Mouse (Mus musculus) layer of hippocampus, adult 2 months (tissue): ENCODE results near the gene Anks1b. TPM values are rescaled to one million over a fixed set of nuclear protein-coding genes. Genes with fewer than 3 reads are reported as not detected.
A peak's percentile ranks its signal among the peaks of the same experiment; 100 is the strongest.

Experiments
- DNase-seq, 2 experiments: peaks; one replicate each; pipeline ENCODE4 v3.0.0; 2022; ENCODE audit warnings: low spot score in 2 of 2
- H3K27ac ChIP-seq: fragments of 200-600 bp; 2 replicates; pipeline ENCODE4 v1.8.1; 2022
- H3K4me3 ChIP-seq: fragments of 200-600 bp; 2 replicates; pipeline ENCODE4 v1.8.1; 2022; ENCODE audit warnings: mild to moderate bottlenecking
- CTCF ChIP-seq: fragments of 200-600 bp; conservative IDR thresholded peaks from 2 replicates; pipeline ENCODE4 v1.8.1; 2022; ENCODE audit warnings: antibody characterized with exemption, mild to moderate bottlenecking, moderate library complexity
- total RNA-seq, 2 experiments: library from RNA; stranded (reverse); gene quantifications; 2 replicates each; pipeline ENCODE4 v1.2.3; 2021

Gene Anks1b
- total RNA-seq, 2 experiments from 2014 or later = 540 to 541 TPM

GRCm38 (mm10) chr10:90494981-90495516 lies 621.7 kb downstream of the Anks1b start:
- H3K4me3 ChIP-seq = no peak overlapping the region
- TF ChIP-seq CTCF = peak; percentile 46
- peak overlapping the region; percentile 84 for H3K27ac ChIP-seq
- DNase-seq = peak; percentile 55 to 71

- no peak for TF ChIP-seq CTCF
- DNase-seq = no peak
- Histone ChIP-seq H3K4me3 (no peak overlapping the region), H3K27ac (no peak overlapping the region)
Observed at GRCm38 (mm10) chr10:90507561-90507960, 634.3 kb downstream of the Anks1b start.

- no peak for DNase-seq
- no peak for TF ChIP-seq CTCF
- Histone ChIP-seq H3K4me3 (no peak overlapping the region), H3K27ac (no peak overlapping the region)
Observed at GRCm38 (mm10) chr10:90512801-90513200, 639.5 kb downstream of the Anks1b start.

GRCm38 (mm10) chr10:90531813-90532212 lies 658.5 kb downstream of the Anks1b start:
- no peak overlapping the region for H3K27ac ChIP-seq

GRCm38 (mm10) chr10:90535370-90535769 lies 662.1 kb downstream of the Anks1b start:
- H3K4me3 ChIP-seq = no peak overlapping the region
- no peak for DNase-seq
- H3K27ac ChIP-seq = no peak overlapping the region
- TF ChIP-seq CTCF = no peak

More at GRCm38 (mm10) chr10:90531813-90532212, 658.5 kb downstream of the Anks1b start:
- no peak overlapping the region for H3K4me3 ChIP-seq
- no peak for DNase-seq
- TF ChIP-seq CTCF = no peak

GRCm38 (mm10) chr10:90546635-90547034 lies 673.3 kb downstream of the Anks1b start:
- no peak for TF ChIP-seq CTCF
- no peak for DNase-seq
- H3K4me3 ChIP-seq = no peak overlapping the region
- H3K27ac ChIP-seq = no peak overlapping the region

- no peak for TF ChIP-seq CTCF
- Histone ChIP-seq H3K4me3 (peak overlapping the region; percentile 26), H3K27ac (peak overlapping the region; percentile 59)
- DNase-seq = no peak
Observed at GRCm38 (mm10) chr10:90562906-90563305, 689.6 kb downstream of the Anks1b start.

GRCm38 (mm10) chr10:90576191-90577098 lies 703.1 kb downstream of the Anks1b start:
- DNase-seq = peak; percentile 64 to 84
- H3K27ac ChIP-seq = peak overlapping the region; percentile 99
- TF ChIP-seq CTCF = no peak
- H3K4me3 ChIP-seq = peak overlapping the region; percentile 80

GRCm38 (mm10) chr10:90577099-90577461 lies 703.8 kb downstream of the Anks1b start:
- DNase-seq = no peak
- TF ChIP-seq CTCF = no peak
- peak overlapping the region; percentile 80 for H3K4me3 ChIP-seq
- H3K27ac ChIP-seq = peak overlapping the region; percentile 99

GRCm38 (mm10) chr10:90577777-90578176 lies 704.5 kb downstream of the Anks1b start:
- no peak for TF ChIP-seq CTCF
- Histone ChIP-seq H3K4me3 (peak overlapping the region; percentile 80), H3K27ac (peak overlapping the region; percentile 99)
- DNase-seq = no peak

GRCm38 (mm10) chr10:90579970-90580369 lies 706.7 kb downstream of the Anks1b start:
- Histone ChIP-seq H3K4me3 (peak overlapping the region; percentile 80), H3K27ac (peak overlapping the region; percentile 99)
- no peak for DNase-seq
- TF ChIP-seq CTCF = no peak

GRCm38 (mm10) chr10:90584052-90584451 lies 710.7 kb downstream of the Anks1b start:
- no peak for TF ChIP-seq CTCF
- Histone ChIP-seq H3K4me3 (peak overlapping the region; percentile 13), H3K27ac (peak overlapping the region; percentile 99; the same call in 1 of the 2 replicates)
- peak in 1 of 2 experiments; percentile 8 for DNase-seq

- TF ChIP-seq CTCF = no peak
- DNase-seq = peak in 1 of 2 experiments; percentile 83
- Histone ChIP-seq H3K4me3 (no peak overlapping the region), H3K27ac (peak overlapping the region; percentile 84)
Observed at GRCm38 (mm10) chr10:90596142-90596541, 722.8 kb downstream of the Anks1b start.
